Mouse (Mus musculus) heart, embryonic 16.5 days (tissue): ENCODE measurements around the gene Gm11111. TPM values are rescaled to one million over a fixed set of nuclear protein-coding genes. Genes with fewer than 3 reads are reported as not detected.

Experiments used
- ATAC-seq: fragments of 200-750 bp; cut with Nextera tagmentation; replicated peaks from 2 replicates; pipeline ENCODE4 v1.8.0; 2017; ENCODE audit warnings: moderate number of reproducible peaks; ENCODE audit not compliant: insufficient read depth, low FRiP score; ENCODE audit errors: extremely low read depth
- H3K27ac ChIP-seq: fragments of 300-500 bp; sonication (generic); 2 replicates; pipeline ENCODE4 v1.5.1; 2014; ENCODE audit warnings: mild to moderate bottlenecking, low read length, control low read depth, moderate library complexity
- H3K27me3 ChIP-seq: fragments of 300-500 bp; sonication (generic); 2 replicates; pipeline ENCODE4 v1.6.1; 2014; ENCODE audit warnings: low read length, mixed read lengths; ENCODE audit not compliant: control insufficient read depth, insufficient read depth
- H3K36me3 ChIP-seq: fragments of 300-500 bp; sonication (generic); 2 replicates; pipeline ENCODE4 v1.6.1; 2014; ENCODE audit not compliant: control insufficient read depth, insufficient read depth
- H3K4me1 ChIP-seq: fragments of 300-500 bp; sonication (generic); 2 replicates; pipeline ENCODE4 v1.6.1; 2014; ENCODE audit warnings: low read length, mixed read lengths; ENCODE audit not compliant: control insufficient read depth, insufficient read depth
- H3K4me2 ChIP-seq: fragments of 300-500 bp; sonication (generic); 2 replicates; pipeline ENCODE4 v1.6.1; 2014; ENCODE audit warnings: low read depth, mild to moderate bottlenecking, control low read depth, low read length
- H3K4me3 ChIP-seq: fragments of 300-500 bp; sonication (generic); 2 replicates; pipeline ENCODE4 v1.5.1; 2014; ENCODE audit warnings: mild to moderate bottlenecking, control low read depth, low read length
- H3K9ac ChIP-seq: fragments of 300-500 bp; sonication (generic); 2 replicates; pipeline ENCODE4 v1.6.1; 2014; ENCODE audit warnings: low read length, control low read depth
- H3K9me3 ChIP-seq: fragments of 300-500 bp; sonication (generic); replicated peaks from 2 replicates; pipeline ENCODE4 v1.6.1; 2016; ENCODE audit warnings: low read length; ENCODE audit not compliant: control insufficient read depth
- WGBS: fragments of 180-500 bp; shearing (Covaris S2); extraction: QIAGEN DNeasy Blood & Tissue Kit; methylation state at CpG from one replicate; pipeline ENCODE4 v1.1.7; 2014; 5-methylcytosine and 5-hydroxymethylcytosine counted together
- polyA plus RNA-seq: library from polyadenylated mRNA; unstranded; fragments of >200 nt; fragmentation: Nextera tagmentation; extraction: Ambion mirVana; gene quantifications from 2 replicates; pipeline ENCODE4 v1.2.1, GENCODE M21; 2015

Gene Gm11111
- not detected in 2 replicates for polyA plus RNA-seq

DNA sequence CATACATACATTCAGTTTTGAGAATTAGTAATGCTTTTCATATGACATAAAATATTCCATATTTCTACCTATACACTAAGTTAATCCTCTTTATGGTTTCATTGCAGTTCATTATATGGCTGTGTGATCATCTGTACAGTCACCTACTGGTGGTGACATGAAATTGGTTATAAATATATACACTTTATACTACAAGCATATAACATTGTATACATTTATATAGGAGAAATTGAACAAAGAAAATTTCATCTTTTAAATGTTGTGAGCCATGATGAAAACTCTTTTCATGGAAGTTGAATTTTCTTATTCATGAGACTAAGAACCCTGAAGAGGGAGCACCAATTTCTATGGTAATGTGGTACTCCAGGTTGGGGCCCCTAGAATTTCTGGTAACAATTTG lies at the start of gene Gm11111:
Gm11111 (plus strand) TSS at position 301 of the 400 bp plus-strand sequence.
- Histone ChIP-seq H3K27ac (no peak within 1 kb of the TSS), H3K4me2 (no peak within 1 kb of the TSS), H3K27me3 (no peaks in the 10 kb centered on the region), H3K4me1 (no peaks in the 10 kb centered on the region), H3K4me3 (no peak within 1 kb of the TSS), H3K9me3 (no peaks in the 10 kb centered on the region), H3K9ac (no peak within 1 kb of the TSS), H3K36me3 (no peaks in the 10 kb centered on the region)
- ATAC-seq, result no peak

DNA sequence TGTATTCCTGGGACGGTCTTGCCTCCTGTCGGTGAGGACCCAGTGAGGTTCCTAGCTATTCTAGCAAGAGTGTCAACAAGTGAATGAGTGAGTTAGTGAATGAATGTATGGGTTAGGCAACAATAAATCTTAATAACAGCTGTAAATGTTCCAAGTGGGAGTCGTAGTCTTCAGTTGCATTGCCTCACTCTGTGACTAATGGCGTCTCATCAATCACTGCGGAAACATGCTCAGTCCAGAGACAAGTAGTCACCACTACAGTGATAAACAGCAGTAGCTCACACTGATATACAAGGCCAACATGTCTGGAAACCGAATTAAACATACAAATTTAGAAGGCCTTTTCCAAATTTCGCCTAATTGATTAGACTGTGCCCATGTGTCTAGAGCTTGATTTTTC lies 36.3 kb upstream of the Gm11111 start:
- WGBS, result 75% methylated on average over 7 of the region's 7 CpGs
- Histone ChIP-seq H3K9me3 (no peaks in the 10 kb centered on the region), H3K4me2 (no peak overlapping the region), H3K4me3 (no peak overlapping the region), H3K36me3 (no peaks in the 10 kb centered on the region), H3K27ac (no peak overlapping the region), H3K4me1 (no peaks in the 10 kb centered on the region), H3K9ac (no peak overlapping the region), H3K27me3 (no peaks in the 10 kb centered on the region)
- ATAC-seq, result no peak

DNA sequence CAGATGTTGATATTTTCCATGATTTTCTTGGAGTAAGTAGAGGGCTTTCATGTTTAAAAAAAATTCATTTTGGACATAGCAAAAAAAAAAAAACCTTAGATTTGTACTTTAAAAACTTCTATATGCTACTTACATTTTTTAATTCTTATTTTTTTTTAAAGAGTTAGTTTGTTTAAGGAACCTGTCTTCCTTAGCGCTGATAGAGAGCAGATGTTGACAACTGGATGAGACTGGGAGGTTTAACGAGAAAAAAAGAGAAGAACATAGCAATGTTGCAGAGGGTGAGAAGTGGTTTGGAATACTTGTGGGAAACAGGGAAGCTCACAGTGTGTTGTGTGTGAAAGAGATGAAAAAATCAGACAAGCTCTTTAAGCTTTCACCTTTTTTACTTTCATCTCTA lies 32.4 kb upstream of the Gm11111 start:
- H3K27ac ChIP-seq, result no peak overlapping the region
- no peak overlapping the region for H3K9ac ChIP-seq
- ATAC-seq, result no peak
- H3K4me1 ChIP-seq, result 0 out of 2 replicates have a peak, but pooled peaks cover 3% of the 10 kb centered on the region
- H3K4me2 ChIP-seq, result no peak overlapping the region
- H3K4me3 ChIP-seq, result no peak overlapping the region
- no peaks in the 10 kb centered on the region for H3K9me3 ChIP-seq
- 58% methylated on average over 2 of the region's 2 CpGs for WGBS
- no peaks in the 10 kb centered on the region for H3K27me3 ChIP-seq
- no peaks in the 10 kb centered on the region for H3K36me3 ChIP-seq

DNA sequence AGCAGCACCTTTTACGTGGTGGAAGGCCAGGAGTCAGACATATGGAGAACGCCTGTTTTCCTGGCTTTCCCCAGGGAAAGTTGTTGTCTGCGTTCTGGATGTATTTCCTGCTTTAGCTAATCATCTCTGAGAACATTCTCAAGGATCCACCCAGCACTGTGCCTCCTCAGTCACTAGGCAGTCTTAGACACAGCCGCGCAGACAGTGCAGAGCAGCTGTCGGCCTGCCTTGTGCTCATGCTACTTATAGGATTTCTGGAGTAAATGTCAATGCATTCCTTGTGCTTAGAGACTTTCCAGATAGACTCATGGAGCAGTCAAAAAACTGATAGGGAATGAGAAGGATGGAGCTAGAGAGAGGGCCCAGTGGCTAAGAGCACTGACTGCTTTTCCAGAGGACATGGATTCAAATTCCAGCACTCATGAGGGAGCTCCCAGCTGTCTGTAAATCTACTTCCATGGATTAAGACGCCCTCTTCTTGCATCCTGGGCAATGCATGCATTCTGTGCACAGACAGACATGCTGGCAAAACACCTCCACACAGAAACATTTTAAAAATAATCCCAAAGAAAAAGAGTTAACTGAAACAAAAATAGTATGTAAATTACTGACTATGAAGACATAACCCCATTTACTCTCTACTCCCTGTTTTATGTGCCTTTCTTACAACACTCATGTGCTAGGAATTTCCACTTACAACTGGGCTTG lies 30.1 kb upstream of the Gm11111 start:
- Histone ChIP-seq H3K9ac (no peak overlapping the region), H3K27me3 (no peaks in the 10 kb centered on the region), H3K4me2 (no peak overlapping the region), H3K36me3 (no peaks in the 10 kb centered on the region), H3K9me3 (no peaks in the 10 kb centered on the region), H3K4me1 (0 out of 2 replicates have a peak, but pooled peaks cover 3% of the 10 kb centered on the region), H3K4me3 (no peak overlapping the region), H3K27ac (no peak overlapping the region)
- ATAC-seq, result no peak
- WGBS, result 79% methylated on average over 7 of the region's 7 CpGs

DNA sequence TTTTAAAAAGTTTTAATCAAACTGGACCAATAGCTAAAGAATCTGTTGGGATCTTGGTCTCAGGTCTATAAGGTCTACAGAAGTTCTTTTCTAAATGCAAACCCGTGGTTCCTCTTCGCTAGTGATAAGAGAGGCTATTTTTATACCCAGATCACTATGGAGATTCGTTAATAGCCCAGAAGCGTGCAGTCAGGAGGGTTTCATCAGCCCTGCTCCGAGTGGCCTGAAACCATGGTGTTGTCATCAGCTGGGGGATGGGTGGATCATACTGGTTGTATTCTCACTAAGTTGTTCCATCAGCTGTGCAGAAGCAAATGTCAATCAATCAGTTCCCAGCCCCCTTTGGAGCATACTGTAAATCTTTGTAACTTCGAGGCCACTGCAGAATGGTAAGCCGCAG lies 29.4 kb upstream of the Gm11111 start:
- no peaks in the 10 kb centered on the region for H3K27me3 ChIP-seq
- no peak for ATAC-seq
- no peaks in the 10 kb centered on the region for H3K9me3 ChIP-seq
- H3K9ac ChIP-seq, result no peak overlapping the region
- no peak overlapping the region for H3K27ac ChIP-seq
- 44% methylated on average over 7 of the region's 7 CpGs for WGBS
- no peak overlapping the region for H3K4me2 ChIP-seq
- H3K36me3 ChIP-seq, result no peaks in the 10 kb centered on the region
- H3K4me1 ChIP-seq, result 0 out of 2 replicates have a peak, but pooled peaks cover 3% of the 10 kb centered on the region
- no peak overlapping the region for H3K4me3 ChIP-seq

DNA sequence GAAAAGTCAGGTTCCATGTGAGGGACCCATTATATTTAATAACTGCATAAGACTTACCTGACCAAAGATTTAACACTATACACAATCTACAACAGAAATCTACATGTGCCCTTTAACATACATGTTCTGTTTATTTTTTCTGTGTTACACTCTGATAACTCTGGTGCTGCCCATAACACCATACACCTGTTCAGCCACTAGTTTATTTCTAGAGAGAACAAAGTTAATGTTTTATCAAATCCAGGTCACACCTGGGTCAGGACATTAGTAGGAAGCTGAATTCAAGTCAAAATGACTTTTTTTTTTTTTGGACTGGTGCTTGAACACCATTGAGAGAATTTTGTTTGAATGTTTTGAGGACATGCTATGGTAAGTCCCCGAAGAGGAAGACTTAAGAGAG lies 28.7 kb upstream of the Gm11111 start:
- H3K4me2 ChIP-seq, result no peak overlapping the region
- ATAC-seq, result no peak
- no peaks in the 10 kb centered on the region for H3K9me3 ChIP-seq
- no peak overlapping the region for H3K4me3 ChIP-seq
- no peaks in the 10 kb centered on the region for H3K36me3 ChIP-seq
- 0 out of 2 replicates have a peak, but pooled peaks cover 3% of the 10 kb centered on the region for H3K4me1 ChIP-seq
- H3K27me3 ChIP-seq, result no peaks in the 10 kb centered on the region
- 66% methylated on average over 1 of the region's 1 CpGs for WGBS
- H3K27ac ChIP-seq, result no peak overlapping the region
- no peak overlapping the region for H3K9ac ChIP-seq

DNA sequence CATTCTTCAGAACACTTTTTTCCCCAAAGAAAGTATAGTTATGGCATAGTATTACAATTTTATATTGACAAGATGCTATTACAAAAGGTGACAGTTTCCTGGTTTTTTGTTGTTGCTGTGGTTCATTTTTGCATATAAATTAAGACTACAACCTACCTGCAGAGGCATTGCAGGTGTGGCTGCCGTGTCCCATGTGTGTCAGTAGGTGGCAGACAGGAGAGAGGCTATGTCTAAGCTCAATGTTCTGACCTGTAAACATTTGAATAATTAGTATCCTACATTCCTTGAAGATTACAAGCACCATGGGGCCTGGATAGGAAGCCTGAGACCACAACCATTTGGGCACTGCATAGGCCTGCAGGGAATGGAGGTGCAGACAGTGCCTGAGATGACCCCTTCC lies 11.2 kb upstream of the Gm11111 start:
- no peaks in the 10 kb centered on the region for H3K36me3 ChIP-seq
- no peak overlapping the region for H3K9ac ChIP-seq
- H3K4me2 ChIP-seq, result no peak overlapping the region
- no peak for ATAC-seq
- no peaks in the 10 kb centered on the region for H3K9me3 ChIP-seq
- 79% methylated on average over 1 of the region's 1 CpGs for WGBS
- H3K27me3 ChIP-seq, result no peaks in the 10 kb centered on the region
- no peak overlapping the region for H3K27ac ChIP-seq
- no peaks in the 10 kb centered on the region for H3K4me1 ChIP-seq
- no peak overlapping the region for H3K4me3 ChIP-seq

DNA sequence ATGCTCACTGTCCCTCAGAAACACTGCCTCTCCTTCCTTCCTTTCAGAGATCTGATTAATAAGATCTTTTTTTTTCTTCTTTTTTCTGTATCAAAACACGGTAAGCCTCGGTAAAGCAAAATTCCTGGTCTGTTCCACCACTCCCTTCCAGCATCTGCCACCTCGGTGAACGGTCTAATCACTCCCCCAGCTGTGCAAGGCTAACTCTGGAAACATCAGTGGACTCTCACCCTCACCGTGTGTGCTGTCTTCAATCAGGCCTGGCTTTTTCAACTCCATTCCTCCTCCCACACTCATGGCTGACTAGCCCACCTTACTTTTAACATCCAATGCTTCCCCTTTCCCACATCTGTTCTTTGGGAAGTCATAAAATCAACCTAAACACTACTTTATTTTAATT lies 2.2 kb upstream of the Gm11111 start:
- no peak overlapping the region for H3K4me2 ChIP-seq
- H3K9ac ChIP-seq, result no peak overlapping the region
- H3K27me3 ChIP-seq, result no peaks in the 10 kb centered on the region
- H3K4me3 ChIP-seq, result no peak overlapping the region
- no peaks in the 10 kb centered on the region for H3K9me3 ChIP-seq
- H3K27ac ChIP-seq, result no peak overlapping the region
- H3K4me1 ChIP-seq, result no peaks in the 10 kb centered on the region
- H3K36me3 ChIP-seq, result no peaks in the 10 kb centered on the region
- WGBS, result 35% methylated on average over 5 of the region's 5 CpGs
- ATAC-seq, result no peak

DNA sequence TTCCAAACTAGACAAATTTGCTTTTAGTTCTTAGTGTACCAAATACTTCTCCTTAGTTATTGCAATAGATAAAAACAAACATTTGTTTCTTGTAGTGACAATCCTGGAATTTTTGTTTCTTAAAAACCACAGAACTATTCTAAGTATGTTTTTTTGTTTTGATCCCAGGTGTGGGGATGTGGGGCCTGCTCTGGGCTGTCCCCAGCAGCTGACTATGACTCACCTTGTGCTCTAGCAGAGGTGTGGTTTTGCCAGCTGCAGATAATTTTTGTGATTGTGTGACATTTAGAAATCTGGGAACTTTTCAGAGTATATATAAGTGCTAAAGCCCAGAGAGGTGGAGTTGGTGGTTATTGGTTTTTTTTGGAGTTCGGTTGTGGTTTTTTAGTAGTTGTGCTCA lies 1.6 kb upstream of the Gm11111 start:
- 92% methylated on average over 1 of the region's 1 CpGs for WGBS
- Histone ChIP-seq H3K4me2 (no peak overlapping the region), H3K27ac (no peak overlapping the region), H3K27me3 (no peaks in the 10 kb centered on the region), H3K4me3 (no peak overlapping the region), H3K36me3 (no peaks in the 10 kb centered on the region), H3K4me1 (no peaks in the 10 kb centered on the region), H3K9ac (no peak overlapping the region), H3K9me3 (no peaks in the 10 kb centered on the region)
- no peak for ATAC-seq
